In the genomic region with DNA sequence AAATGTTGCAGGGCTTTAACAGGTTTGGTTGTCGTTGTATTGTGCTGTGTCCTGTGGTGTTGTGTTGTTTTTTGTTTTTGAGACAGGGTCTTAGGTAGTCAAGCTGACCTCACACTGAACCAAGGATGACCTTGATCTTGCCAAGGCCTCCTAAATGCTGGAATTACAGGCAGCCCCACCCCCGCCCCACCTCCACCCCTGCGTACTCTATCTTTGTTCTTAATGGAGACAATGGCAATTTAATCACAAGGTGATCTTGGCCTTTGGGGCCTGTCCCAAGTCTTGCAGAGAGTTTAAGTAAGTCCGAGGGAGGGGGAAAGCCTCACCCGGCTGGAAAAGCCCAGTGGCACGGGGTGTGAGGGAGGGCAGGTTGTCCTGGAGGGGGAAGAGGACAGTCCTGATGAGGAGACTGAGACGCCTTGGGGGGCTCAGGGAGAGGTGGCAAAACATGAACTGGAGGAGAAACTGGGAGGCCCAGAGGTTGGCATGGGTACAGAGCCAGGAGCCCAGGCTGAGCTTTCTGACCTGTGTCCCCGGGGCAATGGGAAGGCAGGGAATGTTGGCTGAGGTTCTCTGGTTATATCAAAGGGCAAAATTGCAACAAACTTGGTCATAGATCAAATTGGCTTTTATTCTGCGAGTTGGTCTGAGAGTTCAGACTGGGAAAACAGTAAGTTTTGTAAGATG, we compare ENCODE assay signal across 14 mouse cellular contexts. TPM values are rescaled to one million over a fixed set of nuclear protein-coding genes. Genes with fewer than 3 reads are reported as not detected.
A peak's percentile ranks its signal among the peaks of the same experiment; 100 is the strongest.
DNase-seq lines count a peak whose midpoint lies in the region; TF ChIP-seq lines count a peak whose summit lies in the region.
"Had no signal": no experiment of that assay in that cellular context is flagged by ENCODE, and none has a peak within 500 bp of the region (broad histone marks: within the 10 kb centered on the region; RNA-seq: fewer than 3 reads in every experiment).

No protein-coding gene starts in this region.

- H3K4me1 ChIP-seq in E14TG2a.4 (replicated peaks; ENCODE audit: low read depth, low read length) = peaks cover 65% of the 10 kb centered on the region
- H3K4me1 ChIP-seq: forebrain, embryonic 10.5 days; hindbrain, embryonic 13.5 days; midbrain, embryonic 15.5 days had no signal

- H3K4me3 ChIP-seq in E14TG2a.4 (replicated peaks; ENCODE audit: low read length) = peak overlapping the region; percentile 62
- H3K4me3 ChIP-seq: forebrain, embryonic 10.5 days; hindbrain, embryonic 13.5 days; midbrain, embryonic 15.5 days had no signal

- H3K9me3 ChIP-seq in E14TG2a.4 (ENCODE audit: low read length) = peaks cover 3% of the 10 kb centered on the region; the same call in 1 of the 2 replicates
- H3K9me3 ChIP-seq: forebrain, embryonic 10.5 days; G1E; hindbrain, embryonic 13.5 days; midbrain, embryonic 15.5 days had no signal

- DNase-seq in 3134 (ENCODE audit: extremely low read depth, insufficient read length, low spot score) = peak; percentile 11
- peak; percentile 67 for DNase-seq in adrenal gland, postnatal 14 days
- peak; percentile 81 for DNase-seq in kidney, postnatal 14 days
- no peak for DNase-seq in thymus, postnatal 14 days
- DNase-seq in thymus, postnatal 36 days = no peak
- no peak for DNase-seq in cerebellum, adult 11-12 months
- DNase-seq: cerebellum, adult 11 months; layer of hippocampus, adult 9-11 months; lung, postnatal 14 days had no signal

- no peaks in the 10 kb centered on the region for H3K27me3 ChIP-seq in E14TG2a.4 (ENCODE audit: insufficient read depth, low read length)
- H3K27me3 ChIP-seq: hindbrain, embryonic 13.5 days; midbrain, embryonic 15.5 days had no signal

- no peaks in the 10 kb centered on the region for H3K36me3 ChIP-seq in E14TG2a.4 (ENCODE audit: insufficient read depth, low read length)
- H3K36me3 ChIP-seq: forebrain, embryonic 10.5 days; G1E; hindbrain, embryonic 13.5 days; midbrain, embryonic 15.5 days had no signal

- TF ChIP-seq CTCF in E14TG2a.4 (conservative IDR thresholded peaks at IDR 0.05; ENCODE audit: low read length) = no peak

RNA-seq across cellular contexts. Expression of a gene that starts 22.9 kb away (rescaled TPM):
- 78.5 and 84.8 TPM in 2 replicates for total RNA-seq in adrenal gland, postnatal 14 days (2021)

Comparison
In these comparisons a context has a peak if more than half of its experiments do, and no peak if none do; other contexts are left out.
1. DNase-seq: peak in 3134 (single experiment), adrenal gland, postnatal 14 days (single experiment) and kidney, postnatal 14 days (single experiment); none in thymus, postnatal 14 days (single experiment), thymus, postnatal 36 days (0 of 2) and cerebellum, adult 11-12 months (single experiment).